Mouse (Mus musculus): Measurements from ENCODE around the gene Otud4. TPM values are rescaled to one million over a fixed set of nuclear protein-coding genes. Genes with fewer than 3 reads are reported as not detected.

Gene Otud4
- total RNA-seq (2023): 10 to 100 TPM; 42.9 to 50.9 TPM

DNA sequence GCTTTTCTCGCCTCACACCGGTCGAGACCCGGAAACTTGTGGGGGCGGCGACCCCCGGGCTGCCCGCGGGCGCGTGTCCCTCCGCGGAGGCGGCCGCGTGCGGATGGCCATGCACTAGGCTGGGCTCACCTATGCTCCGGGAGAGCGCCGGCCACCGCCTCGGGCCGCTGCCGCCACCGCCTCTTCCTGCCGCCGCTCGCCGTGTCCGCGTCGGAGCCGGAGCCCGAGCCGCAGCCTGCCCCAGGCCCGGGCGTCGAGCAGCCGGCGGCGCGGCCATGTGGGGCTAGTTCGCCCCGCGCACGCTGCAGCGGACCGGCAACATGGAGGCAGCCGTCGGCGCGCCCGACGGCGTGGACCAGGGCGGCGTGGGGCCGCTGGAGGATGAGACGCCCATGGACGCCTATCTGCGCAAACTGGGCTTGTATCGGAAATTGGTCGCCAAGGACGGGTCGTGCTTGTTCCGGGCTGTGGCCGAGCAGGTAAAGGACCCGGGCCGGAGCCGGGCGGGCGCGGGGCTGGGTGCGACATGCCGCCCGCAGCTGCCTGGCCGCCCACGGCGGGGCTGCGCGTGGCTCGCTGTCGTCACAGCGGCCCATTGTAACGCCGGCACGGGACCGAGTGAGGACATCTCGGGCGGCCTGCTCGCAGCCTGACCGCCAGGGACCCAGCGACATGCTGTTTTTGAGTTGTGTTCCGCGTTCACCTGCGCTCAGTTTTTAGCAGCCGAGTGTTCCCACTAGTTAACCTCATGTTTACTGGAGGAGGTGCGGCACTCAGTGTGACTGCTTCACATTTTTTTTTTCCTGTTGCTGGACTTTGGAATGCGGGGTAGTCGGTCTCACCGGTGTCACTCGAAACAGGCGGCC lies at the start of gene Otud4:
Otud4 (plus strand) TSS at position 33 of the 866 bp plus-strand sequence.

GRCm38 (mm10) chr8:79711064-79711961 lies 71.9 kb downstream of the Otud4 start, which contains the start of the genes Abce1 and Anapc10:
Abce1 (minus strand) TSS chr8:79711740.
Anapc10 (plus strand) TSS chr8:79711820.

Other genes with a start within 250 kb of the Otud4 start
- 10 to 100 TPM; 18.1 to 21.3 TPM for gene Smad1, start 240.1 kb upstream of the Otud4 start, total RNA-seq (2023)
- 10 to 100 TPM; 40.6 to 41.9 TPM for gene Abce1, start 72.1 kb downstream of the Otud4 start, total RNA-seq (2023)
- 10 to 100 TPM in 1 of 2 experiments, 1 to 10 TPM in 1; 8.1 to 15.3 TPM for gene Anapc10, start 72.2 kb downstream of the Otud4 start, total RNA-seq (2023)

Data from monocyte, adult 59 days (primary cell).